Mouse (Mus musculus): Measurements from ENCODE around the gene Ppfibp1. TPM values are rescaled to one million over a fixed set of nuclear protein-coding genes. Genes with fewer than 3 reads are reported as not detected.
A peak's percentile ranks its signal among the peaks of the same experiment; 100 is the strongest.

Gene Ppfibp1
- total RNA-seq, 2 experiments from 2014 or later, result 65.4 to 86.1 TPM

- intact Hi-C loops (cut with DNase I), result loop anchor here (5.0 kb wide), 1 partner anchor 42 kb away; no protein-coding TSS in a partner anchor
- DNase-seq (ENCODE audit: low spot score in 2 of 2), result no peak
Measured at GRCm38 (mm10) chr6:146878926-146879325, 9.4 kb upstream of the Ppfibp1 start.

GRCm38 (mm10) chr6:146879856-146880255, 8.4 kb upstream of the Ppfibp1 start:
- DNase-seq (ENCODE audit: low spot score in 2 of 2), result no peak
- intact Hi-C loops (cut with DNase I), result loop anchor here (5.0 kb wide), 1 partner anchor 43 kb away; no protein-coding TSS in a partner anchor

GRCm38 (mm10) chr6:146880296-146880695, 8.0 kb upstream of the Ppfibp1 start:
- intact Hi-C loops (cut with DNase I), result no loop called here
- DNase-seq (ENCODE audit: low spot score in 2 of 2), result no peak

GRCm38 (mm10) chr6:146881896-146882770, 6.2 kb upstream of the Ppfibp1 start:
- intact Hi-C loops (cut with DNase I), result no loop called here

GRCm38 (mm10) chr6:146883426-146883825, 4.9 kb upstream of the Ppfibp1 start:
- intact Hi-C loops (cut with DNase I), result no loop called here
- peak in 1 of 2 experiments; percentile 61 for DNase-seq (ENCODE audit: low spot score in 2 of 2)

More at GRCm38 (mm10) chr6:146881896-146882770, 6.2 kb upstream of the Ppfibp1 start:
- DNase-seq (ENCODE audit: low spot score in 2 of 2), result no peak

GRCm38 (mm10) chr6:146884171-146884570, 4.1 kb upstream of the Ppfibp1 start:
- intact Hi-C loops (cut with DNase I), result no loop called here
- no peak for DNase-seq (ENCODE audit: low spot score in 2 of 2)

- intact Hi-C loops (cut with DNase I), result no loop called here
- no peak for DNase-seq (ENCODE audit: low spot score in 2 of 2)
Measured at GRCm38 (mm10) chr6:146884851-146885250, 3.4 kb upstream of the Ppfibp1 start.

GRCm38 (mm10) chr6:146888660-146889490, 588 bp downstream of the Ppfibp1 start:
- intact Hi-C loops (cut with DNase I), result no loop called here
- no peak for DNase-seq (ENCODE audit: low spot score in 2 of 2)

- DNase-seq (ENCODE audit: low spot score in 2 of 2), result no peak
- intact Hi-C loops (cut with DNase I), result no loop called here
Measured at GRCm38 (mm10) chr6:146890215-146890614, 1.9 kb downstream of the Ppfibp1 start.

GRCm38 (mm10) chr6:146890633-146891032, 2.3 kb downstream of the Ppfibp1 start:
- no peak for DNase-seq (ENCODE audit: low spot score in 2 of 2)
- intact Hi-C loops (cut with DNase I), result no loop called here

GRCm38 (mm10) chr6:146893890-146894289, 5.6 kb downstream of the Ppfibp1 start:
- DNase-seq (ENCODE audit: low spot score in 2 of 2), result no peak
- intact Hi-C loops (cut with DNase I), result no loop called here

GRCm38 (mm10) chr6:146898709-146899108, 10.4 kb downstream of the Ppfibp1 start:
- DNase-seq (ENCODE audit: low spot score in 2 of 2), result no peak
- intact Hi-C loops (cut with DNase I), result no loop called here

- intact Hi-C loops (cut with DNase I), result no loop called here
- DNase-seq (ENCODE audit: low spot score in 2 of 2), result no peak
Measured at GRCm38 (mm10) chr6:146899647-146900046, 11.4 kb downstream of the Ppfibp1 start.

- DNase-seq (ENCODE audit: low spot score in 2 of 2), result no peak
- intact Hi-C loops (cut with DNase I), result no loop called here
Measured at GRCm38 (mm10) chr6:146901929-146902328, 13.6 kb downstream of the Ppfibp1 start.

- no peak for DNase-seq (ENCODE audit: low spot score in 2 of 2)
- intact Hi-C loops (cut with DNase I), result no loop called here
Measured at GRCm38 (mm10) chr6:146903632-146904031, 15.3 kb downstream of the Ppfibp1 start.

GRCm38 (mm10) chr6:146904707-146905106, 16.4 kb downstream of the Ppfibp1 start:
- no peak for DNase-seq (ENCODE audit: low spot score in 2 of 2)
- intact Hi-C loops (cut with DNase I), result no loop called here

- intact Hi-C loops (cut with DNase I), result no loop called here
- DNase-seq (ENCODE audit: low spot score in 2 of 2), result no peak
Measured at GRCm38 (mm10) chr6:146906000-146906786, 17.9 kb downstream of the Ppfibp1 start.

- DNase-seq (ENCODE audit: low spot score in 2 of 2), result no peak
- intact Hi-C loops (cut with DNase I), result no loop called here
Measured at GRCm38 (mm10) chr6:146907061-146907794, 18.9 kb downstream of the Ppfibp1 start.

GRCm38 (mm10) chr6:146907795-146908190, 19.5 kb downstream of the Ppfibp1 start:
- no peak for DNase-seq (ENCODE audit: low spot score in 2 of 2)

More at GRCm38 (mm10) chr6:146907795-146908190, 19.5 kb downstream of the Ppfibp1 start:
- intact Hi-C loops (cut with DNase I), result no loop called here

Data from left cerebral cortex, postnatal 14 days (tissue).